Mouse (Mus musculus): Measurements from ENCODE around the gene Bcat1. TPM values are rescaled to one million over a fixed set of nuclear protein-coding genes. Genes with fewer than 3 reads are reported as not detected.

The Bcat1 gene
- polyA plus RNA-seq, 1 experiment from 2014 or later = 135 TPM

- no peak overlapping the region for H3K27ac ChIP-seq
Measured at GRCm38 (mm10) chr6:145011141-145011540, 64.8 kb downstream of the Bcat1 start.

GRCm38 (mm10) chr6:145009859-145010818 lies 65.8 kb downstream of the Bcat1 start:
- no peak overlapping the region for H3K4me3 ChIP-seq
- no peaks in the 10 kb centered on the region for H3K27me3 ChIP-seq (ENCODE audit: poor library complexity, severe bottlenecking)
- peaks cover 94% of the 10 kb centered on the region for H3K36me3 ChIP-seq (replicated peaks)
- peak; percentile 32 for DNase-seq (ENCODE audit: extremely low spot score, low spot score)
- 70% methylated on average over 8 of the region's 8 CpGs for WGBS
- H3K9me3 ChIP-seq = peaks cover 3% of the 10 kb centered on the region; the same call in 1 of the 2 replicates
- H3K27ac ChIP-seq = no peak overlapping the region
- no peaks in the 10 kb centered on the region for H3K4me1 ChIP-seq

More at GRCm38 (mm10) chr6:145011141-145011540, 64.8 kb downstream of the Bcat1 start:
- no peaks in the 10 kb centered on the region for H3K4me1 ChIP-seq
- WGBS = 87% methylated on average over 8 of the region's 8 CpGs
- peaks cover 96% of the 10 kb centered on the region for H3K36me3 ChIP-seq (replicated peaks)
- DNase-seq (ENCODE audit: extremely low spot score, low spot score) = no peak
- no peak overlapping the region for H3K4me3 ChIP-seq
- peaks cover 9% of the 10 kb centered on the region; the same call in 1 of the 2 replicates for H3K9me3 ChIP-seq
- H3K27me3 ChIP-seq (ENCODE audit: poor library complexity, severe bottlenecking) = no peaks in the 10 kb centered on the region

GRCm38 (mm10) chr6:145003459-145003858 lies 72.5 kb downstream of the Bcat1 start:
- H3K27me3 ChIP-seq (ENCODE audit: poor library complexity, severe bottlenecking) = no peaks in the 10 kb centered on the region
- no peak for DNase-seq (ENCODE audit: extremely low spot score, low spot score)

GRCm38 (mm10) chr6:145002094-145002936 lies 73.7 kb downstream of the Bcat1 start:
- no peaks in the 10 kb centered on the region for H3K27me3 ChIP-seq (ENCODE audit: poor library complexity, severe bottlenecking)
- DNase-seq (ENCODE audit: extremely low spot score, low spot score) = no peak
- WGBS = 79% methylated on average over 14 of the region's 14 CpGs
- no peak overlapping the region for H3K4me3 ChIP-seq
- 0 out of 2 replicates have a peak, but pooled peaks cover 5% of the 10 kb centered on the region for H3K4me1 ChIP-seq
- peaks cover 82% of the 10 kb centered on the region for H3K36me3 ChIP-seq (replicated peaks)
- no peak overlapping the region for H3K27ac ChIP-seq
- no peaks in the 10 kb centered on the region for H3K9me3 ChIP-seq

More at GRCm38 (mm10) chr6:145003459-145003858, 72.5 kb downstream of the Bcat1 start:
- no peaks in the 10 kb centered on the region for H3K9me3 ChIP-seq
- 0 out of 2 replicates have a peak, but pooled peaks cover 5% of the 10 kb centered on the region for H3K4me1 ChIP-seq
- no peak overlapping the region for H3K27ac ChIP-seq
- peaks cover 84% of the 10 kb centered on the region for H3K36me3 ChIP-seq (replicated peaks)
- H3K4me3 ChIP-seq = no peak overlapping the region

- peaks cover 75% of the 10 kb centered on the region for H3K36me3 ChIP-seq (replicated peaks)
- no peaks in the 10 kb centered on the region for H3K9me3 ChIP-seq
- H3K4me1 ChIP-seq = 0 out of 2 replicates have a peak, but pooled peaks cover 5% of the 10 kb centered on the region
- 74% methylated on average over 6 of the region's 6 CpGs for WGBS
- H3K27me3 ChIP-seq (ENCODE audit: poor library complexity, severe bottlenecking) = no peaks in the 10 kb centered on the region
- H3K4me3 ChIP-seq = no peak overlapping the region
- H3K27ac ChIP-seq = no peak overlapping the region
- no peak for DNase-seq (ENCODE audit: extremely low spot score, low spot score)
Measured at GRCm38 (mm10) chr6:145001493-145001892, 74.5 kb downstream of the Bcat1 start.

GRCm38 (mm10) chr6:144997229-144997628 lies 78.8 kb downstream of the Bcat1 start:
- no peak overlapping the region for H3K27ac ChIP-seq
- H3K9me3 ChIP-seq = no peaks in the 10 kb centered on the region
- H3K36me3 ChIP-seq (replicated peaks) = peaks cover 55% of the 10 kb centered on the region
- DNase-seq (ENCODE audit: extremely low spot score, low spot score) = no peak
- 0 out of 2 replicates have a peak, but pooled peaks cover 1% of the 10 kb centered on the region for H3K4me1 ChIP-seq
- no peak overlapping the region for H3K4me3 ChIP-seq
- no peaks in the 10 kb centered on the region for H3K27me3 ChIP-seq (ENCODE audit: poor library complexity, severe bottlenecking)
- WGBS = 93% methylated on average over 3 of the region's 3 CpGs

- no peak overlapping the region for H3K4me3 ChIP-seq
- 65% methylated on average over 3 of the region's 3 CpGs for WGBS
- no peaks in the 10 kb centered on the region for H3K9me3 ChIP-seq
- H3K4me1 ChIP-seq = no peaks in the 10 kb centered on the region
- H3K27ac ChIP-seq = no peak overlapping the region
- peaks cover 13% of the 10 kb centered on the region for H3K36me3 ChIP-seq (replicated peaks)
- no peak for DNase-seq (ENCODE audit: extremely low spot score, low spot score)
- no peaks in the 10 kb centered on the region for H3K27me3 ChIP-seq (ENCODE audit: poor library complexity, severe bottlenecking)
Measured at GRCm38 (mm10) chr6:144992111-144992510, 83.9 kb downstream of the Bcat1 start.

- Histone ChIP-seq H3K27ac (no peak overlapping the region), H3K9me3 (no peaks in the 10 kb centered on the region), H3K27me3 (ENCODE audit: poor library complexity, severe bottlenecking) (no peaks in the 10 kb centered on the region), H3K4me3 (no peak overlapping the region), H3K36me3 (replicated peaks) (peaks cover 7% of the 10 kb centered on the region), H3K4me1 (no peaks in the 10 kb centered on the region)
- DNase-seq (ENCODE audit: extremely low spot score, low spot score) = no peak
- WGBS = 82% methylated on average over 4 of the region's 4 CpGs
Measured at GRCm38 (mm10) chr6:144989193-144989592, 86.8 kb downstream of the Bcat1 start.

GRCm38 (mm10) chr6:144987676-144988075 lies 88.3 kb downstream of the Bcat1 start:
- H3K27ac ChIP-seq = no peak overlapping the region
- H3K36me3 ChIP-seq (replicated peaks) = no peaks in the 10 kb centered on the region
- no peak overlapping the region for H3K4me3 ChIP-seq
- H3K4me1 ChIP-seq = no peaks in the 10 kb centered on the region
- 91% methylated on average over 6 of the region's 6 CpGs for WGBS
- H3K27me3 ChIP-seq (ENCODE audit: poor library complexity, severe bottlenecking) = no peaks in the 10 kb centered on the region
- no peak for DNase-seq (ENCODE audit: extremely low spot score, low spot score)
- H3K9me3 ChIP-seq = no peaks in the 10 kb centered on the region

GRCm38 (mm10) chr6:144987216-144987615 lies 88.8 kb downstream of the Bcat1 start:
- WGBS = 88% methylated on average over 7 of the region's 7 CpGs
- no peak for DNase-seq (ENCODE audit: extremely low spot score, low spot score)

GRCm38 (mm10) chr6:144984221-144984620 lies 91.8 kb downstream of the Bcat1 start:
- H3K9me3 ChIP-seq = no peaks in the 10 kb centered on the region
- no peak for DNase-seq (ENCODE audit: extremely low spot score, low spot score)
- H3K27ac ChIP-seq = no peak overlapping the region
- H3K4me1 ChIP-seq = no peaks in the 10 kb centered on the region; the same call in 1 of the 2 replicates
- no peak overlapping the region for H3K4me3 ChIP-seq
- no peaks in the 10 kb centered on the region for H3K36me3 ChIP-seq (replicated peaks)
- H3K27me3 ChIP-seq (ENCODE audit: poor library complexity, severe bottlenecking) = no peaks in the 10 kb centered on the region
- 96% methylated on average over 8 of the region's 8 CpGs for WGBS

More at GRCm38 (mm10) chr6:144987216-144987615, 88.8 kb downstream of the Bcat1 start:
- Histone ChIP-seq H3K4me3 (no peak overlapping the region), H3K4me1 (no peaks in the 10 kb centered on the region; the same call in 1 of the 2 replicates), H3K9me3 (no peaks in the 10 kb centered on the region), H3K36me3 (replicated peaks) (no peaks in the 10 kb centered on the region), H3K27ac (no peak overlapping the region), H3K27me3 (ENCODE audit: poor library complexity, severe bottlenecking) (no peaks in the 10 kb centered on the region)

GRCm38 (mm10) chr6:144982093-144982492 lies 93.9 kb downstream of the Bcat1 start:
- no peak for DNase-seq (ENCODE audit: extremely low spot score, low spot score)
- H3K4me1 ChIP-seq = no peaks in the 10 kb centered on the region; the same call in 1 of the 2 replicates
- no peak overlapping the region for H3K4me3 ChIP-seq
- no peaks in the 10 kb centered on the region for H3K9me3 ChIP-seq
- no peak overlapping the region for H3K27ac ChIP-seq
- no peaks in the 10 kb centered on the region for H3K27me3 ChIP-seq (ENCODE audit: poor library complexity, severe bottlenecking)
- 81% methylated on average over 3 of the region's 3 CpGs for WGBS
- H3K36me3 ChIP-seq (replicated peaks) = no peaks in the 10 kb centered on the region
